Mouse (Mus musculus): ENCODE measurements around the gene Ccpg1. TPM values are rescaled to one million over a fixed set of nuclear protein-coding genes. Genes with fewer than 3 reads are reported as not detected.

The Ccpg1 gene
- polyA plus RNA-seq, 1 experiment = 9.5 TPM

- Histone ChIP-seq H3K27me3 (ENCODE audit: control insufficient read depth, insufficient read depth, insufficient read length) (no peaks in the 10 kb centered on the region), H3K79me2 (ENCODE audit: control insufficient read depth, insufficient read depth) (no peaks in the 10 kb centered on the region), H3K4me3 (no peak overlapping the region), H3K36me3 (ENCODE audit: control insufficient read depth, insufficient read depth) (no peaks in the 10 kb centered on the region), H3K4me2 (ENCODE audit: low read depth) (no peak overlapping the region), H3ac (ENCODE audit: control insufficient read depth, insufficient read length) (no peak overlapping the region)
- TF ChIP-seq SRF (IDR thresholded peaks at IDR 0.05; ENCODE audit: control insufficient read depth, insufficient read length, low read depth) (no peak), MYOG (IDR thresholded peaks at IDR 0.05; ENCODE audit: control insufficient read depth in 1 of 3, insufficient read depth in 1 of 3, insufficient read length in 2 of 3, low read depth in 2 of 3) (no peak), TCF3 (IDR thresholded peaks at IDR 0.05; ENCODE audit: insufficient read length, low read depth) (no peak), REST (IDR thresholded peaks at IDR 0.05; ENCODE audit: insufficient read depth, insufficient read length) (no peak), TCF12 (IDR thresholded peaks at IDR 0.05; ENCODE audit: insufficient read depth, poor library complexity, severe bottlenecking) (no peak), E2F4 (IDR thresholded peaks at IDR 0.05; ENCODE audit: insufficient read depth) (no peak), MYOD1 (IDR thresholded peaks at IDR 0.05; ENCODE audit: control insufficient read depth in 1 of 3, insufficient read length in 2 of 3, low read depth in 2 of 3) (no peak), CEBPB (IDR thresholded peaks at IDR 0.05; ENCODE audit: insufficient read depth, poor library complexity, severe bottlenecking) (no peak), MAX (IDR thresholded peaks at IDR 0.05; ENCODE audit: low read depth) (no peak), POLR2AphosphoS2 (IDR thresholded peaks at IDR 0.05; ENCODE audit: insufficient read length, low read depth) (no peak), USF1 (IDR thresholded peaks at IDR 0.05; ENCODE audit: low read depth) (no peak), POLR2A (IDR thresholded peaks at IDR 0.05; ENCODE audit: insufficient read length, low read depth) (no peak)
Measured at GRCm38 (mm10) chr9:72983066-72983465, 2.2 kb upstream of the Ccpg1 start.

- H3K36me3 ChIP-seq (ENCODE audit: control insufficient read depth, insufficient read depth) = no peaks in the 10 kb centered on the region
- no peak overlapping the region for H3ac ChIP-seq (ENCODE audit: control insufficient read depth, insufficient read length)
- no peak overlapping the region for H3K4me2 ChIP-seq (ENCODE audit: low read depth)
- no peaks in the 10 kb centered on the region for H3K27me3 ChIP-seq (ENCODE audit: control insufficient read depth, insufficient read depth, insufficient read length)
- no peak overlapping the region for H3K4me3 ChIP-seq
- no peaks in the 10 kb centered on the region for H3K79me2 ChIP-seq (ENCODE audit: control insufficient read depth, insufficient read depth)
- TF ChIP-seq TCF3 (IDR thresholded peaks at IDR 0.05; ENCODE audit: insufficient read length, low read depth) = no peak
- TF ChIP-seq MYOG (IDR thresholded peaks at IDR 0.05; ENCODE audit: control insufficient read depth in 1 of 3, insufficient read depth in 1 of 3, insufficient read length in 2 of 3, low read depth in 2 of 3) = no peak
- no peak for TF ChIP-seq SRF (IDR thresholded peaks at IDR 0.05; ENCODE audit: control insufficient read depth, insufficient read length, low read depth)
- TF ChIP-seq REST (IDR thresholded peaks at IDR 0.05; ENCODE audit: insufficient read depth, insufficient read length) = no peak
- no peak for TF ChIP-seq MAX (IDR thresholded peaks at IDR 0.05; ENCODE audit: low read depth)
- TF ChIP-seq POLR2A (IDR thresholded peaks at IDR 0.05; ENCODE audit: insufficient read length, low read depth) = no peak
- no peak for TF ChIP-seq USF1 (IDR thresholded peaks at IDR 0.05; ENCODE audit: low read depth)
- no peak for TF ChIP-seq TCF12 (IDR thresholded peaks at IDR 0.05; ENCODE audit: insufficient read depth, poor library complexity, severe bottlenecking)
- no peak for TF ChIP-seq MYOD1 (IDR thresholded peaks at IDR 0.05; ENCODE audit: control insufficient read depth in 1 of 3, insufficient read length in 2 of 3, low read depth in 2 of 3)
- no peak for TF ChIP-seq POLR2AphosphoS2 (IDR thresholded peaks at IDR 0.05; ENCODE audit: insufficient read length, low read depth)
- no peak for TF ChIP-seq CEBPB (IDR thresholded peaks at IDR 0.05; ENCODE audit: insufficient read depth, poor library complexity, severe bottlenecking)
- TF ChIP-seq E2F4 (IDR thresholded peaks at IDR 0.05; ENCODE audit: insufficient read depth) = no peak
Measured at GRCm38 (mm10) chr9:72987703-72988102, 2.5 kb downstream of the Ccpg1 start.

DNA sequence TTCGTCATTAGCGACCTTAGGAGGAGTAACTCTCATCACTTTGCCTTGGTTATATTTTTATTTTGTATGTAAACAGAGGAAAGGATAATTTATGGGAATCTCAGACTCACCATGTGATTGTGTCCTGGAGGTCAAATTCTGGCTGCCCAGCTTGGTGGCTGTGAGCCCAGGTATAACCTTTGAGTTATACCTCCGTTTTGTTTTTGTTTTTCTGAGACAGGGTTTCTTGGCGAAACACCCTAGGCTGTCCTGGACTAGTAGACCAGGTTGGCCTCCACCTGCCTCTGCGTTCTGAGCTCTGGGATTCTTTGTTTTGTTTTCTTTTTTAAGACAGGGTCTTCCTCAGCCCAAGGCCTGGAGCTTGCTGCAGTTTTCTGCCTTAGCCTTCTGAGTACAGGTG lies 3.5 kb downstream of the Ccpg1 start:
- Histone ChIP-seq H3K27me3 (ENCODE audit: control insufficient read depth, insufficient read depth, insufficient read length) (no peaks in the 10 kb centered on the region), H3K79me2 (ENCODE audit: control insufficient read depth, insufficient read depth) (no peaks in the 10 kb centered on the region), H3K36me3 (ENCODE audit: control insufficient read depth, insufficient read depth) (no peaks in the 10 kb centered on the region)

GRCm38 (mm10) chr9:72991420-72991819 lies 6.2 kb downstream of the Ccpg1 start:
- Histone ChIP-seq H3ac (ENCODE audit: control insufficient read depth, insufficient read length) (no peak overlapping the region), H3K4me2 (ENCODE audit: low read depth) (no peak overlapping the region), H3K4me3 (no peak overlapping the region), H3K79me2 (ENCODE audit: control insufficient read depth, insufficient read depth) (no peaks in the 10 kb centered on the region), H3K27me3 (ENCODE audit: control insufficient read depth, insufficient read depth, insufficient read length) (no peaks in the 10 kb centered on the region), H3K36me3 (ENCODE audit: control insufficient read depth, insufficient read depth) (no peaks in the 10 kb centered on the region)
- TF ChIP-seq MAX (IDR thresholded peaks at IDR 0.05; ENCODE audit: low read depth) (no peak), E2F4 (IDR thresholded peaks at IDR 0.05; ENCODE audit: insufficient read depth) (no peak), MYOD1 (IDR thresholded peaks at IDR 0.05; ENCODE audit: control insufficient read depth in 1 of 3, insufficient read length in 2 of 3, low read depth in 2 of 3) (no peak), POLR2AphosphoS2 (IDR thresholded peaks at IDR 0.05; ENCODE audit: insufficient read length, low read depth) (no peak)

More for the DNA sequence above, 3.5 kb downstream of the Ccpg1 start:
- H3K4me3 ChIP-seq = no peak overlapping the region
- H3ac ChIP-seq (ENCODE audit: control insufficient read depth, insufficient read length) = no peak overlapping the region
- no peak for TF ChIP-seq MAX (IDR thresholded peaks at IDR 0.05; ENCODE audit: low read depth)
- TF ChIP-seq POLR2AphosphoS2 (IDR thresholded peaks at IDR 0.05; ENCODE audit: insufficient read length, low read depth) = no peak
- no peak for TF ChIP-seq SRF (IDR thresholded peaks at IDR 0.05; ENCODE audit: control insufficient read depth, insufficient read length, low read depth)
- TF ChIP-seq MYOG (IDR thresholded peaks at IDR 0.05; ENCODE audit: control insufficient read depth in 1 of 3, insufficient read depth in 1 of 3, insufficient read length in 2 of 3, low read depth in 2 of 3) = no peak
- no peak for TF ChIP-seq TCF3 (IDR thresholded peaks at IDR 0.05; ENCODE audit: insufficient read length, low read depth)
- H3K4me2 ChIP-seq (ENCODE audit: low read depth) = no peak overlapping the region

DNA sequence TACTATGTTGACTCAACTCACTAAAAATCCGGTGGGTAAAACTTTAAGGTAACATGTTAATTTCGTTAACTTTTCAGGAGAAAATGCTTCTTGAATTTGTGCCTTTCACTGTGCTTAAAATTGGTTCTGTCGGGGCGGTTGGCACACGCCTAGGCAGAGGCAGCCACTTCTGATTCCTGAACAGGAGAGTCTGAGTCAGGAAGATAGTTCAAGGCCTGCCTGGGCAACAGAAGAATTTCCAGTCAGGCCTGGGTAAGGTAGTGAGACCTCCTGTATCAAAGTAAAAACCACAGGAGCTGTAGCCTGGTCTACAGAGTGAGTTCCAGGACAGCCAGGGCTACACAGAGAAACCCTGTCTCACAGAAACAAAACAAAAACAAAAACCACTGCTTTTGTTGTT lies 7.3 kb downstream of the Ccpg1 start:
- Histone ChIP-seq H3K27me3 (ENCODE audit: control insufficient read depth, insufficient read depth, insufficient read length) (no peaks in the 10 kb centered on the region), H3K36me3 (ENCODE audit: control insufficient read depth, insufficient read depth) (no peaks in the 10 kb centered on the region), H3K79me2 (ENCODE audit: control insufficient read depth, insufficient read depth) (no peaks in the 10 kb centered on the region), H3K4me2 (ENCODE audit: low read depth) (no peak overlapping the region), H3ac (ENCODE audit: control insufficient read depth, insufficient read length) (no peak overlapping the region), H3K4me3 (no peak overlapping the region)
- no peak for TF ChIP-seq REST (IDR thresholded peaks at IDR 0.05; ENCODE audit: insufficient read depth, insufficient read length)
- no peak for TF ChIP-seq POLR2AphosphoS2 (IDR thresholded peaks at IDR 0.05; ENCODE audit: insufficient read length, low read depth)
- TF ChIP-seq SRF (IDR thresholded peaks at IDR 0.05; ENCODE audit: control insufficient read depth, insufficient read length, low read depth) = no peak
- no peak for TF ChIP-seq USF1 (IDR thresholded peaks at IDR 0.05; ENCODE audit: low read depth)
- TF ChIP-seq E2F4 (IDR thresholded peaks at IDR 0.05; ENCODE audit: insufficient read depth) = no peak
- TF ChIP-seq TCF3 (IDR thresholded peaks at IDR 0.05; ENCODE audit: insufficient read length, low read depth) = no peak
- no peak for TF ChIP-seq CEBPB (IDR thresholded peaks at IDR 0.05; ENCODE audit: insufficient read depth, poor library complexity, severe bottlenecking)
- no peak for TF ChIP-seq POLR2A (IDR thresholded peaks at IDR 0.05; ENCODE audit: insufficient read length, low read depth)
- no peak for TF ChIP-seq MYOD1 (IDR thresholded peaks at IDR 0.05; ENCODE audit: control insufficient read depth in 1 of 3, insufficient read length in 2 of 3, low read depth in 2 of 3)
